Mouse (Mus musculus): ENCODE measurements at regions not wholly inside any gene's neighbourhood (a gene's known extent, or its start where the extent isn't known, plus 50 kb on each side); places are given as distances from the start of the nearest gene placed in this dataset.

- H3K4me1 ChIP-seq (ENCODE audit: control insufficient read depth, insufficient read depth, low read length): no peaks in the 10 kb centered on the region
- H3K36me3 ChIP-seq (ENCODE audit: control insufficient read depth, insufficient read depth, low read length, poor library complexity, severe bottlenecking): no peaks in the 10 kb centered on the region
- no peak overlapping the region for H3K27ac ChIP-seq (ENCODE audit: insufficient read depth, low read length)
- no peaks in the 10 kb centered on the region for H3K27me3 ChIP-seq (ENCODE audit: control insufficient read depth, insufficient read depth, low read length, poor library complexity, severe bottlenecking)
- H3K9me3 ChIP-seq (replicated peaks; ENCODE audit: control insufficient read depth, insufficient read depth, low read length, poor library complexity, severe bottlenecking): no peaks in the 10 kb centered on the region
- TF ChIP-seq POLR2A (IDR thresholded peaks at IDR 0.05; ENCODE audit: insufficient read depth, low read length): no peak
- TF ChIP-seq CTCF (IDR thresholded peaks at IDR 0.05; ENCODE audit: low read depth, low read length): no peak
- TF ChIP-seq EP300 (IDR thresholded peaks at IDR 0.05; ENCODE audit: insufficient read depth, low read depth, low read length): no peak
- H3K4me3 ChIP-seq (ENCODE audit: low read depth, low read length): no peak overlapping the region
- no peak overlapping the region for H3K9ac ChIP-seq (ENCODE audit: low read depth, poor library complexity, severe bottlenecking)
Observed at GRCm38 (mm10) chr4:100616161-100616915, 137.7 kb downstream of the Ube2u start.

GRCm38 (mm10) chr4:100616916-100617488, 138.4 kb downstream of the Ube2u start:
- TF ChIP-seq CTCF (IDR thresholded peaks at IDR 0.05; ENCODE audit: low read depth, low read length) (no peak), POLR2A (IDR thresholded peaks at IDR 0.05; ENCODE audit: insufficient read depth, low read length) (no peak), EP300 (IDR thresholded peaks at IDR 0.05; ENCODE audit: insufficient read depth, low read depth, low read length) (no peak)

GRCm38 (mm10) chr4:100624656-100625055, 146.0 kb downstream of the Ube2u start:
- no peak overlapping the region for H3K27ac ChIP-seq (ENCODE audit: insufficient read depth, low read length)
- H3K4me3 ChIP-seq (ENCODE audit: low read depth, low read length): no peak overlapping the region
- H3K9me3 ChIP-seq (replicated peaks; ENCODE audit: control insufficient read depth, insufficient read depth, low read length, poor library complexity, severe bottlenecking): no peaks in the 10 kb centered on the region
- H3K27me3 ChIP-seq (ENCODE audit: control insufficient read depth, insufficient read depth, low read length, poor library complexity, severe bottlenecking): no peaks in the 10 kb centered on the region
- H3K9ac ChIP-seq (ENCODE audit: low read depth, poor library complexity, severe bottlenecking): no peak overlapping the region
- H3K4me1 ChIP-seq (ENCODE audit: control insufficient read depth, insufficient read depth, low read length): no peaks in the 10 kb centered on the region
- H3K36me3 ChIP-seq (ENCODE audit: control insufficient read depth, insufficient read depth, low read length, poor library complexity, severe bottlenecking): no peaks in the 10 kb centered on the region
- no peak for TF ChIP-seq EP300 (IDR thresholded peaks at IDR 0.05; ENCODE audit: insufficient read depth, low read depth, low read length)
- TF ChIP-seq POLR2A (IDR thresholded peaks at IDR 0.05; ENCODE audit: insufficient read depth, low read length): no peak
- no peak for TF ChIP-seq CTCF (IDR thresholded peaks at IDR 0.05; ENCODE audit: low read depth, low read length)

More at GRCm38 (mm10) chr4:100616916-100617488, 138.4 kb downstream of the Ube2u start:
- H3K36me3 ChIP-seq (ENCODE audit: control insufficient read depth, insufficient read depth, low read length, poor library complexity, severe bottlenecking): no peaks in the 10 kb centered on the region
- no peak overlapping the region for H3K9ac ChIP-seq (ENCODE audit: low read depth, poor library complexity, severe bottlenecking)
- H3K4me3 ChIP-seq (ENCODE audit: low read depth, low read length): no peak overlapping the region
- no peaks in the 10 kb centered on the region for H3K27me3 ChIP-seq (ENCODE audit: control insufficient read depth, insufficient read depth, low read length, poor library complexity, severe bottlenecking)
- no peak overlapping the region for H3K27ac ChIP-seq (ENCODE audit: insufficient read depth, low read length)
- no peaks in the 10 kb centered on the region for H3K9me3 ChIP-seq (replicated peaks; ENCODE audit: control insufficient read depth, insufficient read depth, low read length, poor library complexity, severe bottlenecking)
- H3K4me1 ChIP-seq (ENCODE audit: control insufficient read depth, insufficient read depth, low read length): no peaks in the 10 kb centered on the region

GRCm38 (mm10) chr4:100626551-100626950, 147.9 kb downstream of the Ube2u start:
- H3K27me3 ChIP-seq (ENCODE audit: control insufficient read depth, insufficient read depth, low read length, poor library complexity, severe bottlenecking): no peaks in the 10 kb centered on the region
- no peak overlapping the region for H3K4me3 ChIP-seq (ENCODE audit: low read depth, low read length)
- H3K27ac ChIP-seq (ENCODE audit: insufficient read depth, low read length): no peak overlapping the region
- no peaks in the 10 kb centered on the region for H3K9me3 ChIP-seq (replicated peaks; ENCODE audit: control insufficient read depth, insufficient read depth, low read length, poor library complexity, severe bottlenecking)
- no peaks in the 10 kb centered on the region for H3K36me3 ChIP-seq (ENCODE audit: control insufficient read depth, insufficient read depth, low read length, poor library complexity, severe bottlenecking)
- no peak overlapping the region for H3K9ac ChIP-seq (ENCODE audit: low read depth, poor library complexity, severe bottlenecking)
- TF ChIP-seq EP300 (IDR thresholded peaks at IDR 0.05; ENCODE audit: insufficient read depth, low read depth, low read length): no peak
- TF ChIP-seq CTCF (IDR thresholded peaks at IDR 0.05; ENCODE audit: low read depth, low read length): no peak
- no peak for TF ChIP-seq POLR2A (IDR thresholded peaks at IDR 0.05; ENCODE audit: insufficient read depth, low read length)
- no peaks in the 10 kb centered on the region for H3K4me1 ChIP-seq (ENCODE audit: control insufficient read depth, insufficient read depth, low read length)

DNA sequence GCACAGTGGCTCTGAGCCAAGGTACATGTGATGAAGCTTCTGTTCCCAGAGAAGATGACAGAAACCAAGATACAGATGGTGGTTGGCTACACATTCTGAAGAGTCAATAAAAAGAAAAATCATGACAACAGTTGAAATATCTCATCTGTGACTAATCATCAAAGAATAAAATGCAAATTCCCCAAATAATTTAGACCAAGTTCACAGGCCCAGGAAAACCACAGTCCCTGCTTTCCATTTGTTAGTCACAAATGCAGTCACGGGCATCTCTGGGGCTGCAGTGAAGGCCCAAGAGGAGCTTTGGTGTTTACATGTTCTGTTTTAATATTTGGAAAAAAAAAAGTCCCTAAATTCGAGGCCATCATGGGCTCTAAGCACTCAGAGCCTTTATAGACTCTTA, 142.1 kb upstream of the Cachd1 start:
- no peaks in the 10 kb centered on the region for H3K27me3 ChIP-seq (ENCODE audit: control insufficient read depth, insufficient read depth, low read length, poor library complexity, severe bottlenecking)
- peaks cover 5% of the 10 kb centered on the region; the same call in 1 of the 2 replicates for H3K9me3 ChIP-seq (replicated peaks; ENCODE audit: control insufficient read depth, insufficient read depth, low read length, poor library complexity, severe bottlenecking)
- no peak overlapping the region for H3K9ac ChIP-seq (ENCODE audit: low read depth, poor library complexity, severe bottlenecking)
- TF ChIP-seq POLR2A (IDR thresholded peaks at IDR 0.05; ENCODE audit: insufficient read depth, low read length) (no peak), EP300 (IDR thresholded peaks at IDR 0.05; ENCODE audit: insufficient read depth, low read depth, low read length) (no peak), CTCF (IDR thresholded peaks at IDR 0.05; ENCODE audit: low read depth, low read length) (no peak)
- H3K4me3 ChIP-seq (ENCODE audit: low read depth, low read length): no peak overlapping the region
- no peak overlapping the region for H3K27ac ChIP-seq (ENCODE audit: insufficient read depth, low read length)
- no peaks in the 10 kb centered on the region for H3K4me1 ChIP-seq (ENCODE audit: control insufficient read depth, insufficient read depth, low read length)
- H3K36me3 ChIP-seq (ENCODE audit: control insufficient read depth, insufficient read depth, low read length, poor library complexity, severe bottlenecking): no peaks in the 10 kb centered on the region

DNA sequence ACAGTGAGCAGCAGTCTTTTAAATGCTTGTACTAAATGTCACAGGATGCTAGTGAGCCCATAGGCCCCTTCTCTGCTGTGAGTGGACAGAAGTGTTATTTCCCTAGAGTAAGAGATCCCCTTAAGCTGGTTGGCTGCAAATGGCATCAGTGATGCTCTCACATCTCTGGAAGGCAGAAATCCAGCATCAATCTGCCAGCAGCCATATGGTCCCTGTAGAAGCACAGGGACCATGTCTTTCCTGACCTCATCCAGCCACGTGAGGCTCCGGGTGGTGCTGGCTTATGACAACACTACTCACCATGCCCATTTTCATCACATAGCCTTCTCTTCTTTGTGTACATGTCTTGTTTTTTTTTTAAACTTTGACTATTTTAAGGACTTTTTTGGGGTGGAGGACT, 138.9 kb upstream of the Cachd1 start:
- no peak overlapping the region for H3K27ac ChIP-seq (ENCODE audit: insufficient read depth, low read length)
- no peaks in the 10 kb centered on the region for H3K9me3 ChIP-seq (replicated peaks; ENCODE audit: control insufficient read depth, insufficient read depth, low read length, poor library complexity, severe bottlenecking)
- no peaks in the 10 kb centered on the region for H3K27me3 ChIP-seq (ENCODE audit: control insufficient read depth, insufficient read depth, low read length, poor library complexity, severe bottlenecking)
- no peaks in the 10 kb centered on the region for H3K36me3 ChIP-seq (ENCODE audit: control insufficient read depth, insufficient read depth, low read length, poor library complexity, severe bottlenecking)
- no peak overlapping the region for H3K9ac ChIP-seq (ENCODE audit: low read depth, poor library complexity, severe bottlenecking)
- H3K4me1 ChIP-seq (ENCODE audit: control insufficient read depth, insufficient read depth, low read length): no peaks in the 10 kb centered on the region
- no peak overlapping the region for H3K4me3 ChIP-seq (ENCODE audit: low read depth, low read length)
- TF ChIP-seq EP300 (IDR thresholded peaks at IDR 0.05; ENCODE audit: insufficient read depth, low read depth, low read length) (no peak), POLR2A (IDR thresholded peaks at IDR 0.05; ENCODE audit: insufficient read depth, low read length) (no peak), CTCF (IDR thresholded peaks at IDR 0.05; ENCODE audit: low read depth, low read length) (no peak)

Data from ES-Bruce4 (cell line).